Mouse (Mus musculus): ENCODE results near the gene Gjb3.

DNA sequence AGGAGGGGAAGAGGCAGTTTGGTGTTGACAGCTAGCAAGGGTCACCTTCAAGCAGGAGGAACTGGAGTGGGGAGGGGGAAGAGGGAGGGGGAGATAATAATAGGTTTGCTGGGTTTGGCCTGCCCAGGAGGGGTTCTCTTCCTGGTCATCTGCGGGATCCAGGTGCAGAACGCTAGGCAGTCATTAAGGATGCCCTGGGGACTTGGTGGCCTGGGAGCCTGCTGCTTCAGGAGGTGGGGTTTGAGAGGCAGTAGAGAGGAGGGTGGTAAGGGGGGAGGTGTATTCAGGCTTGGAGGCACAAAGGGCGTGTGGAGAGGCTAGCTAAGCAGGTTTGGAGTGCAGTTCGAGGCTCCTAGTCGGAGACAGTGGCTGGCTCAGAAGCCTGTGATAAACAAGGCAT is 34.8 kb upstream of the Gjb3 start:
- TF ChIP-seq CTCF (IDR thresholded peaks at IDR 0.05; ENCODE audit: borderline replicate concordance, insufficient read depth, low read depth, low read length) (no peak), POLR2A (IDR thresholded peaks at IDR 0.05; ENCODE audit: borderline replicate concordance, insufficient read depth, low read length) (no peak)

Data from cerebellum, adult 2 months (tissue).